Mouse (Mus musculus) ES-E14 (cell line): ENCODE measurements around the gene Rfx2.

ENCODE experiments used
- CHD2 ChIP-seq: IDR thresholded peaks from 2 replicates; pipeline ENCODE4 v1.6.1; 2014; ENCODE audit warnings: mild to moderate bottlenecking, low read depth, low read length, inconsistent platforms
- HCFC1 ChIP-seq: IDR thresholded peaks from 2 replicates; pipeline ENCODE4 v1.6.1; 2012; ENCODE audit warnings: low read length, inconsistent platforms, borderline replicate concordance; ENCODE audit not compliant: insufficient read depth

- TF ChIP-seq CHD2, result peak; percentile 75
- TF ChIP-seq HCFC1, result no peak
Observed at GRCm38 (mm10) chr17:56818067-56818636, 12.7 kb downstream of the Rfx2 start.
